Mouse (Mus musculus) limb, embryonic 10.5 days (tissue): ENCODE results near the gene March7. TPM values are rescaled to one million over a fixed set of nuclear protein-coding genes. Genes with fewer than 3 reads are reported as not detected.

Experiments used
- polyA plus RNA-seq: library from polyadenylated mRNA; unstranded; fragments of >200 nt; fragmentation: Nextera tagmentation; extraction: Ambion mirVana; gene quantifications from 2 replicates; pipeline ENCODE4 v1.2.1, GENCODE M21; 2016

Gene March7
- polyA plus RNA-seq, 1 experiment from 2014 or later = 81.9 TPM

Other genes starting within 250 kb of the March7 start
- gene Baz2b, start within 50 bp of the March7 start, polyA plus RNA-seq = 45.0 and 58.8 TPM in 2 replicates
- gene Cd302, start 74.6 kb downstream of the March7 start, polyA plus RNA-seq = 22.3 and 23.5 TPM in 2 replicates
- 5.9 and 7.0 TPM in 2 replicates for gene Ly75, start 173.4 kb downstream of the March7 start, polyA plus RNA-seq